Mouse (Mus musculus): Measurements from ENCODE around the gene Cdk20.

DNA sequence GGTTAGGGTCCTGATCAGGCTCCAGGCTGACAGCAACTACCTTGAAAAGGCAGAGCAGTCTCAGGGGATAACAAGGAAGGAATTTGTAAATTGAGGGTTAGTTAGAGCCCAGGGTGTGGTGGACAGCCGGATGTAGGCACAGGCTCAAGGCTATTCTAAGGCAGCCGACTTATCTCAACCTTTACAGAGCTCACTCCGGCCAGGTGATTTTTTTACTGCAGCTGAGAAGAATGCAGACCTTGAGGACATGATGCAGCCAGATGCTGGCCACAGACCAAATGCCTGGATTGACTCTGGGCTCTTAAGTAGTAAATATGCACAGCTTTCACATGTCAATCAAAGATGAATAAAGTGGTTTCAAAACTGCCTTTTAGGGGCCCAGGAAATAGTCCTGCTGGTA, 10.7 kb upstream of the Cdk20 start:
- TF ChIP-seq EP300 (IDR thresholded peaks at IDR 0.05; ENCODE audit: insufficient read depth, low read depth, low read length): no peak
- no peak for TF ChIP-seq POLR2A (IDR thresholded peaks at IDR 0.05; ENCODE audit: insufficient read depth, low read depth, low read length)
- TF ChIP-seq CTCF (IDR thresholded peaks at IDR 0.05): no peak

All from heart, adult 2 months (tissue).